Mouse (Mus musculus) MEL (cell line): ENCODE data around the gene Tsc2. TPM values are rescaled to one million over a fixed set of nuclear protein-coding genes. Genes with fewer than 3 reads are reported as not detected.
A peak's percentile ranks its signal among the peaks of the same experiment; 100 is the strongest.
"Not testable (repeated sequence)": the region's sequence is repeated elsewhere in the genome, so short reads cannot be mapped to it uniquely, and the experiment has no call there.

Experiments used
- DNase-seq: peaks from one replicate; pipeline ENCODE4 v3.0.0; 2011; ENCODE audit warnings: low read depth, low spot score
- H3K27ac ChIP-seq: 2 replicates; pipeline ENCODE4 v1.5.1; 2012; ENCODE audit warnings: low read depth, mild to moderate bottlenecking, control low read depth, low read length, moderate library complexity; ENCODE audit not compliant: control insufficient read depth
- H3K27me3 ChIP-seq, 2 experiments: fragments of 150-350 bp in 1 of 2; sonication (generic) in 1 of 2; 2 replicates each; pipeline ENCODE4 v1.6.1; 2012; ENCODE audit warnings: low read length in 2 of 2, mild to moderate bottlenecking in 2 of 2, improper control_type of control experiment in 1 of 2, moderate library complexity in 1 of 2; ENCODE audit not compliant: insufficient read depth in 2 of 2, control insufficient read depth in 1 of 2
- H3K36me3 ChIP-seq, 2 experiments: 2 replicates each; pipeline ENCODE4 v1.6.1; 2012 to 2014; ENCODE audit warnings: low read length in 2 of 2, improper control_type of control experiment in 1 of 2, inconsistent platforms in 1 of 2, mild to moderate bottlenecking in 1 of 2; ENCODE audit not compliant: insufficient read depth in 2 of 2, control insufficient read depth in 1 of 2
- H3K4me1 ChIP-seq, 2 experiments: fragments of 150-350 bp in 1 of 2; sonication (generic) in 1 of 2; 2 replicates each; pipeline ENCODE4 v1.6.1; 2012; ENCODE audit warnings: low read length in 2 of 2, improper control_type of control experiment in 1 of 2, mild to moderate bottlenecking in 1 of 2; ENCODE audit not compliant: insufficient read depth in 2 of 2, control insufficient read depth in 1 of 2
- H3K4me3 ChIP-seq, 2 experiments: fragments of 150-350 bp in 1 of 2; sonication (generic) in 1 of 2; 2 replicates each; pipeline ENCODE4 v1.5.1; 2012; ENCODE audit warnings: low read depth in 2 of 2, low read length in 2 of 2, mild to moderate bottlenecking in 2 of 2, moderate library complexity in 2 of 2, control low read depth in 1 of 2, improper control_type of control experiment in 1 of 2; ENCODE audit not compliant: control insufficient read depth in 1 of 2, insufficient read depth in 1 of 2
- H3K79me2 ChIP-seq: 2 replicates; pipeline ENCODE4 v1.6.1; 2012; ENCODE audit warnings: mild to moderate bottlenecking, low read length, moderate library complexity; ENCODE audit not compliant: control insufficient read depth, poor library complexity, insufficient read depth
- H3K9ac ChIP-seq: 2 replicates; pipeline ENCODE4 v1.6.1; 2012; ENCODE audit warnings: low read depth, mild to moderate bottlenecking, control low read depth, low read length, moderate library complexity; ENCODE audit not compliant: control insufficient read depth, poor library complexity, severe bottlenecking
- H3K9me3 ChIP-seq: fragments of 150-350 bp; sonication (generic); replicated peaks from 2 replicates; pipeline ENCODE4 v1.6.1; 2012; ENCODE audit warnings: mild to moderate bottlenecking, low read length, improper control_type of control experiment, moderate library complexity; ENCODE audit not compliant: insufficient read depth
- BHLHE40 ChIP-seq: IDR thresholded peaks from 2 replicates; pipeline ENCODE4 v1.6.1; 2012; ENCODE audit warnings: low read depth, mild to moderate bottlenecking, inconsistent platforms, low read length, improper control_type of control experiment, borderline replicate concordance
- CHD1 ChIP-seq: IDR thresholded peaks from 2 replicates; pipeline ENCODE4 v1.6.1; 2012; ENCODE audit warnings: low read depth, mild to moderate bottlenecking, inconsistent platforms, low read length, improper control_type of control experiment
- CHD2 ChIP-seq: IDR thresholded peaks from 2 replicates; pipeline ENCODE4 v1.6.1; 2011; ENCODE audit warnings: low read length, improper control_type of control experiment
- CTCF ChIP-seq, 3 experiments: IDR thresholded peaks in 2 of 3; conservative IDR thresholded peaks in 1 of 3; 2 replicates each; pipeline ENCODE4 v1.5.1; 2011 to 2012; ENCODE audit warnings: low read length in 3 of 3, low read depth in 2 of 3, mild to moderate bottlenecking in 2 of 3, improper control_type of control experiment in 1 of 3, inconsistent platforms in 1 of 3, mixed read lengths in 1 of 3, moderate library complexity in 1 of 3; ENCODE audit not compliant: control insufficient read depth in 1 of 3, insufficient read depth in 1 of 3, poor library complexity in 1 of 3, severe bottlenecking in 1 of 3
- E2F4 ChIP-seq: IDR thresholded peaks from 2 replicates; pipeline ENCODE4 v1.6.1; 2011; ENCODE audit warnings: low read depth, low read length, improper control_type of control experiment, borderline replicate concordance
- ELF1 ChIP-seq: IDR thresholded peaks from 2 replicates; pipeline ENCODE4 v1.6.1; 2014; ENCODE audit warnings: low read depth, mild to moderate bottlenecking, inconsistent platforms, low read length, improper control_type of control experiment, moderate library complexity
- ETS1 ChIP-seq: IDR thresholded peaks from 2 replicates; pipeline ENCODE4 v1.6.1; 2012; ENCODE audit warnings: low read depth, mild to moderate bottlenecking, inconsistent platforms, low read length, improper control_type of control experiment, moderate library complexity
- GABPA ChIP-seq: IDR thresholded peaks from 2 replicates; pipeline ENCODE4 v1.6.1; 2012; ENCODE audit warnings: low read depth, mild to moderate bottlenecking, inconsistent platforms, low read length, improper control_type of control experiment, moderate library complexity
- GATA1 ChIP-seq: IDR thresholded peaks from 2 replicates; pipeline ENCODE4 v1.6.1; 2011; ENCODE audit warnings: low read depth, low read length, improper control_type of control experiment
- HCFC1 ChIP-seq: IDR thresholded peaks from 2 replicates; pipeline ENCODE4 v1.6.1; 2012; ENCODE audit warnings: low read depth, mild to moderate bottlenecking, inconsistent platforms, low read length, improper control_type of control experiment, moderate library complexity
- KAT2A ChIP-seq: conservative IDR thresholded peaks from 2 replicates; pipeline ENCODE4 v1.6.1; 2012; ENCODE audit warnings: low read depth, low read length, improper control_type of control experiment, inconsistent platforms
- MAFK ChIP-seq: IDR thresholded peaks from 2 replicates; pipeline ENCODE4 v1.6.1; 2011; ENCODE audit warnings: low read depth, mild to moderate bottlenecking, low read length, improper control_type of control experiment, borderline replicate concordance
- MAZ ChIP-seq: IDR thresholded peaks from 2 replicates; pipeline ENCODE4 v1.6.1; 2012; ENCODE audit warnings: low read depth, mild to moderate bottlenecking, inconsistent platforms, low read length, improper control_type of control experiment
- MXI1 ChIP-seq: IDR thresholded peaks from 2 replicates; pipeline ENCODE4 v1.6.1; 2011; ENCODE audit warnings: mild to moderate bottlenecking, low read depth, low read length, improper control_type of control experiment
- MYC ChIP-seq: IDR thresholded peaks from 2 replicates; pipeline ENCODE4 v1.6.1; 2011; ENCODE audit warnings: low read depth, mild to moderate bottlenecking, low read length, improper control_type of control experiment, moderate library complexity
- NELFE ChIP-seq: IDR thresholded peaks from 2 replicates; pipeline ENCODE4 v1.6.1; 2011; ENCODE audit warnings: low read depth, low read length, improper control_type of control experiment
- NRF1 ChIP-seq: IDR thresholded peaks from 2 replicates; pipeline ENCODE4 v1.6.1; 2014; ENCODE audit warnings: low read depth, mild to moderate bottlenecking, inconsistent platforms, low read length, improper control_type of control experiment, moderate library complexity; ENCODE audit not compliant: poor library complexity, insufficient read depth, severe bottlenecking
- POLR2A ChIP-seq, 2 experiments: IDR thresholded peaks; 2 replicates each; pipeline ENCODE4 v1.6.1; 2011 to 2012; ENCODE audit warnings: low read length in 2 of 2, mild to moderate bottlenecking in 2 of 2, control low read depth in 1 of 2, improper control_type of control experiment in 1 of 2, low read depth in 1 of 2, moderate library complexity in 1 of 2; ENCODE audit not compliant: control insufficient read depth in 1 of 2, insufficient read depth in 1 of 2, poor library complexity in 1 of 2
- POLR2AphosphoS2 ChIP-seq: IDR thresholded peaks from 2 replicates; pipeline ENCODE4 v1.6.1; 2011; ENCODE audit warnings: low read length, improper control_type of control experiment
- POLR2AphosphoS5 ChIP-seq: IDR thresholded peaks from 2 replicates; pipeline ENCODE4 v1.6.1; 2012; ENCODE audit warnings: low read depth, borderline replicate concordance, mild to moderate bottlenecking, inconsistent platforms, low read length, moderate library complexity, mixed read lengths
- RAD21 ChIP-seq: IDR thresholded peaks from 2 replicates; pipeline ENCODE4 v1.6.1; 2011; ENCODE audit warnings: mild to moderate bottlenecking, low read depth, low read length, improper control_type of control experiment
- RCOR1 ChIP-seq: IDR thresholded peaks from 2 replicates; pipeline ENCODE4 v1.6.1; 2012; ENCODE audit warnings: low read depth, mild to moderate bottlenecking, inconsistent platforms, low read length, improper control_type of control experiment
- SIN3A ChIP-seq: IDR thresholded peaks from 2 replicates; pipeline ENCODE4 v1.6.1; 2012; ENCODE audit warnings: low read length, improper control_type of control experiment, inconsistent platforms
- SMC3 ChIP-seq: IDR thresholded peaks from 2 replicates; pipeline ENCODE4 v1.6.1; 2011; ENCODE audit warnings: low read depth, low read length, improper control_type of control experiment
- TAL1 ChIP-seq: IDR thresholded peaks from 2 replicates; pipeline ENCODE4 v1.6.1; 2012; ENCODE audit warnings: mild to moderate bottlenecking, inconsistent platforms, low read length, moderate library complexity, mixed read lengths
- TBP ChIP-seq: IDR thresholded peaks from 2 replicates; pipeline ENCODE4 v1.8.0; 2011; ENCODE audit warnings: low read depth, low read length, improper control_type of control experiment
- TCF12 ChIP-seq: IDR thresholded peaks from 2 replicates; pipeline ENCODE4 v1.6.1; 2014; ENCODE audit warnings: low read depth, mild to moderate bottlenecking, inconsistent platforms, low read length, improper control_type of control experiment, moderate library complexity
- UBTF ChIP-seq: IDR thresholded peaks from 2 replicates; pipeline ENCODE4 v1.6.1; 2012; ENCODE audit warnings: low read depth, mild to moderate bottlenecking, inconsistent platforms, low read length, improper control_type of control experiment, moderate library complexity, borderline replicate concordance; ENCODE audit not compliant: insufficient read depth
- USF1 ChIP-seq: IDR thresholded peaks from 2 replicates; pipeline ENCODE4 v1.6.1; 2014; ENCODE audit warnings: low read depth, mild to moderate bottlenecking, inconsistent platforms, low read length, improper control_type of control experiment, moderate library complexity
- ZC3H11A ChIP-seq: IDR thresholded peaks from 2 replicates; pipeline ENCODE4 v1.6.1; 2012; ENCODE audit warnings: low read depth, mild to moderate bottlenecking, inconsistent platforms, low read length, improper control_type of control experiment
- ZKSCAN1 ChIP-seq: IDR thresholded peaks from 2 replicates; pipeline ENCODE4 v1.6.1; 2012; ENCODE audit warnings: low read depth, mild to moderate bottlenecking, inconsistent platforms, low read length, improper control_type of control experiment, moderate library complexity
- ZMIZ1 ChIP-seq: IDR thresholded peaks from 2 replicates; pipeline ENCODE4 v1.6.1; 2012; ENCODE audit warnings: low read depth, mild to moderate bottlenecking, inconsistent platforms, low read length, improper control_type of control experiment, moderate library complexity
- ZNF384 ChIP-seq: IDR thresholded peaks from 2 replicates; pipeline ENCODE4 v1.6.1; 2012; ENCODE audit warnings: low read depth, mild to moderate bottlenecking, inconsistent platforms, low read length, improper control_type of control experiment
- polyA plus RNA-seq, 2 experiments: library from polyadenylated mRNA; stranded (reverse) in 1 of 2; unstranded in 1 of 2; fragments of >175 nt in 1 of 2; fragments of >200 nt in 1 of 2; gene quantifications; 2 replicates each; pipeline versions ENCODE4 v1.2.1 to v1.2.4; 2012; ENCODE audit warnings: low replicate concordance in 2 of 2, low read depth in 1 of 2; ENCODE audit not compliant: insufficient read length in 2 of 2, insufficient read depth in 1 of 2, missing spikeins in 1 of 2
- total RNA-seq: library from RNA; depleted of rRNA; stranded (reverse); fragments of 300-350 nt; gene quantifications from 2 replicates; pipeline ENCODE4 v1.2.3, GENCODE M21; 2012

Tsc2 gene
- total and polyA plus RNA-seq, 3 experiments = 48.8 to 99.2 TPM; not detected in 1

GRCm38 (mm10) chr17:24669214-24669544, 36.7 kb upstream of the Tsc2 start:
- peak overlapping the region; percentile 84 for H3K27ac ChIP-seq
- peaks cover 41% of the 10 kb centered on the region for H3K79me2 ChIP-seq
- peak overlapping the region; percentile 50 to 67 for H3K4me3 ChIP-seq
- peaks cover 0 to 26% of the 10 kb centered on the region in 2 experiments; a peak in 3 of 4 replicates for H3K4me1 ChIP-seq
- not testable (repeated sequence) for H3K27me3 ChIP-seq, DNase-seq, H3K9me3 ChIP-seq
- peak overlapping the region; percentile 68 for H3K9ac ChIP-seq
- H3K36me3 ChIP-seq = peaks cover 0 to 14% of the 10 kb centered on the region in 2 experiments; a peak in 2 of 4 replicates
- TF ChIP-seq MYC = 0 out of 2 replicates have a peak, but pooled peaks have one; percentile 32
- TF ChIP-seq ZMIZ1 = 0 out of 2 replicates have a peak, but pooled peaks have one; percentile 73

GRCm38 (mm10) chr17:24667416-24667815, 35.0 kb upstream of the Tsc2 start:
- H3K4me3 ChIP-seq = no peak overlapping the region
- H3K27ac ChIP-seq = no peak overlapping the region
- peaks cover 28% of the 10 kb centered on the region for H3K79me2 ChIP-seq
- peak; percentile 83 for DNase-seq
- H3K36me3 ChIP-seq = peaks cover 0 to 14% of the 10 kb centered on the region in 2 experiments; a peak in 2 of 4 replicates
- no peaks in the 10 kb centered on the region for H3K9me3 ChIP-seq
- peaks cover 0 to 26% of the 10 kb centered on the region in 2 experiments; a peak in 3 of 4 replicates for H3K4me1 ChIP-seq
- no peak overlapping the region for H3K9ac ChIP-seq
- peaks cover 0 to 2% of the 10 kb centered on the region in 2 experiments; a peak in 1 of 4 replicates for H3K27me3 ChIP-seq
- TF ChIP-seq CTCF (IDR thresholded peaks at IDR 0.05 in 2 of 3, conservative IDR thresholded peaks at IDR 0.05 in 1 of 3; ENCODE audit: control insufficient read depth in 1 of 3, insufficient read depth in 1 of 3, low read depth in 2 of 3, low read length in 3 of 3, poor library complexity in 1 of 3, severe bottlenecking in 1 of 3) = peak; percentile 79 to 90 (median 88)
- TF ChIP-seq CHD1 = no peak
- no peak for TF ChIP-seq BHLHE40
- peak; percentile 59 for TF ChIP-seq ZC3H11A
- no peak for TF ChIP-seq ETS1
- peak; percentile 82 for TF ChIP-seq RAD21
- no peak for TF ChIP-seq MYC
- TF ChIP-seq MAFK = no peak
- TF ChIP-seq CHD2 = no peak
- no peak for TF ChIP-seq TBP
- TF ChIP-seq USF1 = no peak
- no peak for TF ChIP-seq NRF1
- TF ChIP-seq TAL1 = no peak
- TF ChIP-seq RCOR1 = no peak
- no peak for TF ChIP-seq GABPA
- no peak for TF ChIP-seq E2F4
- TF ChIP-seq SIN3A = peak; percentile 48; the same call in 1 of the 2 replicates
- TF ChIP-seq TCF12 = no peak
- no peak for TF ChIP-seq ELF1
- no peak for TF ChIP-seq GATA1
- peak; percentile 86 for TF ChIP-seq SMC3
- TF ChIP-seq HCFC1 = no peak
- TF ChIP-seq UBTF = no peak
- TF ChIP-seq ZNF384 = no peak
- no peak for TF ChIP-seq POLR2AphosphoS2
- no peak for TF ChIP-seq KAT2A
- TF ChIP-seq ZKSCAN1 = no peak
- TF ChIP-seq MXI1 = no peak
- no peak for TF ChIP-seq NELFE
- no peak for TF ChIP-seq MAZ
- TF ChIP-seq POLR2A (IDR thresholded peaks at IDR 0.05; ENCODE audit: control insufficient read depth in 1 of 2, insufficient read depth in 1 of 2, low read depth in 1 of 2, low read length in 2 of 2, poor library complexity in 1 of 2) = no peak
- TF ChIP-seq POLR2AphosphoS5 = no peak
